Mouse (Mus musculus): ENCODE results near the gene Lrrc3c.

Lrrc3c gene

GRCm38 (mm10) chr11:98584629-98585177 lies 13.4 kb upstream of the Lrrc3c start:
- in situ Hi-C loops (cut with MboI, MseI) = loop anchor here in 1 of 2 experiments (25.0 kb wide), 1 partner anchor 1572 kb away; the partner anchor contains the start of gene Sp6

- in situ Hi-C loops (cut with MboI, MseI) = loop anchor here in 1 of 2 experiments (25.0 kb wide), 1 partner anchor 1574 kb away; the partner anchor contains the start of gene Sp6
These were observed 11.8 kb upstream of the Lrrc3c start for GRCm38 (mm10) chr11:98586087-98586891.

- in situ Hi-C loops (cut with MboI, MseI) = loop anchor here in 1 of 2 experiments (25.0 kb wide), 1 partner anchor 1575 kb away; the partner anchor contains the start of gene Sp6
These were observed 11.1 kb upstream of the Lrrc3c start, which contains the start of gene Ormdl3 for GRCm38 (mm10) chr11:98586892-98587563. Gene Ormdl3 (minus strand): TSS chr11:98587368.

GRCm38 (mm10) chr11:98587684-98588546 lies 10.2 kb upstream of the Lrrc3c start:
- in situ Hi-C loops (cut with MboI, MseI) = loop anchor here in 1 of 2 experiments (25.0 kb wide), 1 partner anchor 1576 kb away; the partner anchor contains the start of gene Sp6

- in situ Hi-C loops (cut with MboI, MseI) = loop anchor here in 1 of 2 experiments (25.0 kb wide), 1 partner anchor 1577 kb away; the partner anchor contains the start of gene Sp6
These were observed 9.2 kb upstream of the Lrrc3c start for GRCm38 (mm10) chr11:98588833-98589281.

GRCm38 (mm10) chr11:98589306-98589705 lies 8.8 kb upstream of the Lrrc3c start:
- in situ Hi-C loops (cut with MboI, MseI) = loop anchor here in 1 of 2 experiments (25.0 kb wide), 1 partner anchor 1577 kb away; the partner anchor contains the start of gene Sp6

GRCm38 (mm10) chr11:98590548-98591445 lies 7.3 kb upstream of the Lrrc3c start:
- in situ Hi-C loops (cut with MboI, MseI) = loop anchor here in 1 of 2 experiments (25.0 kb wide), 1 partner anchor 1578 kb away; the partner anchor contains the start of gene Sp6

- in situ Hi-C loops (cut with MboI, MseI) = loop anchor here (5.0 to 25.0 kb wide), 2 partner anchors 38 to 1583 kb away; partner anchors contain the start of gene Sp6 (in 1 of the 2)
These were observed 3.1 kb upstream of the Lrrc3c start for GRCm38 (mm10) chr11:98595021-98595420.

- in situ Hi-C loops (cut with MboI, MseI) = loop anchor here (5.0 to 25.0 kb wide), 2 partner anchors 38 to 1583 kb away; partner anchors contain the start of gene Sp6 (in 1 of the 2)
These were observed 2.6 kb upstream of the Lrrc3c start for GRCm38 (mm10) chr11:98595473-98595872.

- in situ Hi-C loops (cut with MboI, MseI) = loop anchor here (5.0 to 25.0 kb wide), 2 partner anchors 39 to 1584 kb away; partner anchors contain the start of gene Sp6 (in 1 of the 2)
These were observed 2.1 kb upstream of the Lrrc3c start for GRCm38 (mm10) chr11:98595955-98596354.

GRCm38 (mm10) chr11:98597363-98597762 lies 728 bp upstream of the Lrrc3c start:
- in situ Hi-C loops (cut with MboI, MseI) = loop anchor here (5.0 to 25.0 kb wide), 2 partner anchors 40 to 1585 kb away; partner anchors contain the start of gene Sp6 (in 1 of the 2)

- in situ Hi-C loops (cut with MboI, MseI) = loop anchor here (5.0 to 25.0 kb wide), 2 partner anchors 42 to 1587 kb away; partner anchors contain the start of gene Sp6 (in 1 of the 2)
These were observed 780 bp downstream of the Lrrc3c start for GRCm38 (mm10) chr11:98598851-98599290.

- in situ Hi-C loops (cut with MboI, MseI) = loop anchor here (5.0 to 25.0 kb wide), 2 partner anchors 42 to 1587 kb away; partner anchors contain the start of gene Sp6 (in 1 of the 2)
These were observed 1.2 kb downstream of the Lrrc3c start for GRCm38 (mm10) chr11:98599291-98599690.

GRCm38 (mm10) chr11:98602090-98602690 lies 4.1 kb downstream of the Lrrc3c start:
- in situ Hi-C loops (cut with MboI, MseI) = loop anchor here (5.0 to 10.0 kb wide), 2 partner anchors 53 to 70 kb away; no protein-coding TSS in a partner anchor

GRCm38 (mm10) chr11:98603953-98604352 lies 5.9 kb downstream of the Lrrc3c start:
- in situ Hi-C loops (cut with MboI, MseI) = loop anchor here (5.0 to 10.0 kb wide), 2 partner anchors 51 to 68 kb away; no protein-coding TSS in a partner anchor

- in situ Hi-C loops (cut with MboI, MseI) = loop anchor here (5.0 to 10.0 kb wide), 3 partner anchors 42 to 67 kb away; partner anchors contain the start of gene Gsdma2 (in 1 of the 2)
These were observed 6.8 kb downstream of the Lrrc3c start for GRCm38 (mm10) chr11:98604911-98605310.

- in situ Hi-C loops (cut with MboI, MseI) = loop anchor here (5.0 to 10.0 kb wide), 2 partner anchors 41 to 48 kb away; partner anchors contain the start of gene Gsdma2 (in 1 of the 2)
These were observed 8.7 kb downstream of the Lrrc3c start for GRCm38 (mm10) chr11:98606763-98607162.

GRCm38 (mm10) chr11:98620791-98621190 lies 22.7 kb downstream of the Lrrc3c start:
- in situ Hi-C loops (cut with MboI, MseI) = no loop called here
